Mouse (Mus musculus): ENCODE data around the gene 4930455H04Rik. TPM values are rescaled to one million over a fixed set of nuclear protein-coding genes. Genes with fewer than 3 reads are reported as not detected.

The 4930455H04Rik gene
- 0.41 and 0.54 TPM in 2 replicates for polyA plus RNA-seq (2012; rRNA removed)

GRCm38 (mm10) chr3:116967967-116968366 lies at the start of gene 4930455H04Rik:
TSS of gene 4930455H04Rik (plus strand) at chr3:116968267.
- H3K36me3 ChIP-seq (ENCODE audit: control insufficient read depth, insufficient read depth, low read length) = no peaks in the 10 kb centered on the region
- no peak within 1 kb of the TSS for H3K27ac ChIP-seq (ENCODE audit: control insufficient read depth, insufficient read depth, low read depth, low read length)
- no peaks in the 10 kb centered on the region for H3K27me3 ChIP-seq (ENCODE audit: control insufficient read depth, insufficient read depth, low read length)
- H3K4me3 ChIP-seq (ENCODE audit: control insufficient read depth, low read depth, low read length) = peak within 1 kb of the TSS; percentile 8
- H3K4me1 ChIP-seq (ENCODE audit: control insufficient read depth, insufficient read depth, low read length) = peaks cover 5% of the 10 kb centered on the region
- TF ChIP-seq CTCF (IDR thresholded peaks at IDR 0.05; ENCODE audit: control insufficient read depth, insufficient read depth, insufficient replicate concordance, low read depth, low read length) (no peak), POLR2A (IDR thresholded peaks at IDR 0.05; ENCODE audit: control insufficient read depth, low read depth, low read length) (no peak)

- Histone ChIP-seq H3K4me3 (ENCODE audit: control insufficient read depth, low read depth, low read length) (no peak overlapping the region), H3K27ac (ENCODE audit: control insufficient read depth, insufficient read depth, low read depth, low read length) (no peak overlapping the region), H3K27me3 (ENCODE audit: control insufficient read depth, insufficient read depth, low read length) (no peaks in the 10 kb centered on the region; the same call in 1 of the 2 replicates), H3K36me3 (ENCODE audit: control insufficient read depth, insufficient read depth, low read length) (no peaks in the 10 kb centered on the region), H3K4me1 (ENCODE audit: control insufficient read depth, insufficient read depth, low read length) (peaks cover 5% of the 10 kb centered on the region; the same call in 1 of the 2 replicates)
- no peak for TF ChIP-seq POLR2A (IDR thresholded peaks at IDR 0.05; ENCODE audit: control insufficient read depth, low read depth, low read length)
- no peak for TF ChIP-seq CTCF (IDR thresholded peaks at IDR 0.05; ENCODE audit: control insufficient read depth, insufficient read depth, insufficient replicate concordance, low read depth, low read length)
These were observed 46.5 kb upstream of the 4930455H04Rik start for GRCm38 (mm10) chr3:116921535-116921934.

- peak overlapping the region; percentile 37 for H3K4me3 ChIP-seq (ENCODE audit: control insufficient read depth, low read depth, low read length)
- H3K27ac ChIP-seq (ENCODE audit: control insufficient read depth, insufficient read depth, low read depth, low read length) = no peak overlapping the region
- no peaks in the 10 kb centered on the region for H3K36me3 ChIP-seq (ENCODE audit: control insufficient read depth, insufficient read depth, low read length)
- TF ChIP-seq CTCF (IDR thresholded peaks at IDR 0.05; ENCODE audit: control insufficient read depth, insufficient read depth, insufficient replicate concordance, low read depth, low read length) = no peak
- TF ChIP-seq POLR2A (IDR thresholded peaks at IDR 0.05; ENCODE audit: control insufficient read depth, low read depth, low read length) = no peak
- H3K27me3 ChIP-seq (ENCODE audit: control insufficient read depth, insufficient read depth, low read length) = no peaks in the 10 kb centered on the region; the same call in 1 of the 2 replicates
- H3K4me1 ChIP-seq (ENCODE audit: control insufficient read depth, insufficient read depth, low read length) = peaks cover 5% of the 10 kb centered on the region; the same call in 1 of the 2 replicates
These were observed 45.0 kb upstream of the 4930455H04Rik start for GRCm38 (mm10) chr3:116923042-116923441.

- no peaks in the 10 kb centered on the region for H3K36me3 ChIP-seq (ENCODE audit: control insufficient read depth, insufficient read depth, low read length)
- no peak for TF ChIP-seq CTCF (IDR thresholded peaks at IDR 0.05; ENCODE audit: control insufficient read depth, insufficient read depth, insufficient replicate concordance, low read depth, low read length)
- TF ChIP-seq POLR2A (IDR thresholded peaks at IDR 0.05; ENCODE audit: control insufficient read depth, low read depth, low read length) = no peak
- H3K27me3 ChIP-seq (ENCODE audit: control insufficient read depth, insufficient read depth, low read length) = no peaks in the 10 kb centered on the region
- H3K4me1 ChIP-seq (ENCODE audit: control insufficient read depth, insufficient read depth, low read length) = no peaks in the 10 kb centered on the region; the same call in 1 of the 2 replicates
- no peak overlapping the region for H3K4me3 ChIP-seq (ENCODE audit: control insufficient read depth, low read depth, low read length)
- H3K27ac ChIP-seq (ENCODE audit: control insufficient read depth, insufficient read depth, low read depth, low read length) = no peak overlapping the region
These were observed 39.1 kb upstream of the 4930455H04Rik start for GRCm38 (mm10) chr3:116928994-116929393.

GRCm38 (mm10) chr3:116933158-116933557 lies 34.9 kb upstream of the 4930455H04Rik start:
- H3K27ac ChIP-seq (ENCODE audit: control insufficient read depth, insufficient read depth, low read depth, low read length) = no peak overlapping the region
- TF ChIP-seq POLR2A (IDR thresholded peaks at IDR 0.05; ENCODE audit: control insufficient read depth, low read depth, low read length) (no peak), CTCF (IDR thresholded peaks at IDR 0.05; ENCODE audit: control insufficient read depth, insufficient read depth, insufficient replicate concordance, low read depth, low read length) (no peak)
- no peaks in the 10 kb centered on the region for H3K4me1 ChIP-seq (ENCODE audit: control insufficient read depth, insufficient read depth, low read length)
- no peaks in the 10 kb centered on the region for H3K36me3 ChIP-seq (ENCODE audit: control insufficient read depth, insufficient read depth, low read length)
- no peak overlapping the region for H3K4me3 ChIP-seq (ENCODE audit: control insufficient read depth, low read depth, low read length)
- H3K27me3 ChIP-seq (ENCODE audit: control insufficient read depth, insufficient read depth, low read length) = no peaks in the 10 kb centered on the region

GRCm38 (mm10) chr3:116936934-116937691 lies 31.0 kb upstream of the 4930455H04Rik start:
- H3K4me3 ChIP-seq (ENCODE audit: control insufficient read depth, low read depth, low read length) = no peak overlapping the region
- no peak overlapping the region for H3K27ac ChIP-seq (ENCODE audit: control insufficient read depth, insufficient read depth, low read depth, low read length)
- TF ChIP-seq CTCF (IDR thresholded peaks at IDR 0.05; ENCODE audit: control insufficient read depth, insufficient read depth, insufficient replicate concordance, low read depth, low read length) = no peak
- no peak for TF ChIP-seq POLR2A (IDR thresholded peaks at IDR 0.05; ENCODE audit: control insufficient read depth, low read depth, low read length)

DNA sequence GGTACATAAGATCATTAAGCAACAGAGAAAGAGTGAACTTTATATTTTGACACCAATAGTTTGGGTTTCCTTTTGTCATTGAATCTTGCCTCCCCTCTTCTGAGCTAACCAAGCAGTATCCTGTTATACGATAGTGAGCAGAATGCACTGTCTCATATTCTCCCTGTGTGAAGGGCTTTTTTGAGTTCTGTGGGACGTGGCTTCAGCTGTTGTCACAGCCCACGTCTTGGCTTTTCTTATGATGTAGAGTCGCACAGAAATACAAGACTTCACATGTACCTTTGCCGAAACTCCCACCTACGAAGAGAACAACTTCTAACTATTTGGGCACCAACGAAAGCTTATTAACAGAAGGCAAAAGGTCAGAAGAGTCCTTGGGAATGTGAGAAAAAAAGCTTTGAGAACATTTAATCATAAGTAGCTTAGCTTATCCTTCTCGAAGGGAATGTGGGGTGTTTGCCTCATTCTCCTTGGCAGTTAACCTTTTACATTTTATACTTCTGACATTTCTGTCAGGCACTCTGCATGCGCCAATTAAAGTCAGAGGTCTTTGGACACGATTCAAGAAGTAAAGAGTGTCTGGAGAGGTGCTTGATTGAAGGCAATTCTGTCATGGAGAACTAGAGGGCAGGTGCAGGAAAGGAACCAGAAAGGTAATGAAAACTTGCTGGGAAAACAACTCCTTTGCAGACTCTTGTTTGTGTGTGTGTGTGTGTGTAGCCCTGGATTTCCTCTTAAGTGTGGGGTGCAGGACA lies 27.1 kb upstream of the 4930455H04Rik start:
- TF ChIP-seq CTCF (IDR thresholded peaks at IDR 0.05; ENCODE audit: control insufficient read depth, insufficient read depth, insufficient replicate concordance, low read depth, low read length) (no peak), POLR2A (IDR thresholded peaks at IDR 0.05; ENCODE audit: control insufficient read depth, low read depth, low read length) (no peak)

More at GRCm38 (mm10) chr3:116936934-116937691, 31.0 kb upstream of the 4930455H04Rik start:
- Histone ChIP-seq H3K36me3 (ENCODE audit: control insufficient read depth, insufficient read depth, low read length) (no peaks in the 10 kb centered on the region), H3K4me1 (ENCODE audit: control insufficient read depth, insufficient read depth, low read length) (no peaks in the 10 kb centered on the region), H3K27me3 (ENCODE audit: control insufficient read depth, insufficient read depth, low read length) (no peaks in the 10 kb centered on the region)

More for the DNA sequence above, 27.1 kb upstream of the 4930455H04Rik start:
- H3K4me1 ChIP-seq (ENCODE audit: control insufficient read depth, insufficient read depth, low read length) = no peaks in the 10 kb centered on the region
- no peak overlapping the region for H3K4me3 ChIP-seq (ENCODE audit: control insufficient read depth, low read depth, low read length)
- H3K27ac ChIP-seq (ENCODE audit: control insufficient read depth, insufficient read depth, low read depth, low read length) = no peak overlapping the region
- H3K27me3 ChIP-seq (ENCODE audit: control insufficient read depth, insufficient read depth, low read length) = no peaks in the 10 kb centered on the region
- H3K36me3 ChIP-seq (ENCODE audit: control insufficient read depth, insufficient read depth, low read length) = no peaks in the 10 kb centered on the region

Measured in testis, adult 2 months (tissue).